Mouse (Mus musculus) cortical plate, adult 2 months (tissue): ENCODE measurements around the gene Zmym6. TPM values are rescaled to one million over a fixed set of nuclear protein-coding genes. Genes with fewer than 3 reads are reported as not detected.

Experiments
- H3K27ac ChIP-seq: fragments of 200-500 bp; 2 replicates; pipeline ENCODE4 v1.5.1; 2012; ENCODE audit warnings: low read length, control low read depth, inconsistent platforms; ENCODE audit not compliant: insufficient read depth
- H3K4me1 ChIP-seq: fragments of 200-500 bp; 2 replicates; pipeline ENCODE4 v1.6.1; 2011; ENCODE audit warnings: low read length; ENCODE audit not compliant: control insufficient read depth, insufficient read depth
- H3K4me3 ChIP-seq: fragments of 200-500 bp; 2 replicates; pipeline ENCODE4 v1.5.1; 2011; ENCODE audit warnings: mild to moderate bottlenecking, low read length, control low read depth; ENCODE audit not compliant: insufficient read depth
- CTCF ChIP-seq: fragments of 200-500 bp; IDR thresholded peaks from 2 replicates; pipeline ENCODE4 v1.5.1; 2011; ENCODE audit warnings: mild to moderate bottlenecking, control low read depth, low read length; ENCODE audit not compliant: insufficient read depth; ENCODE audit errors: extremely low read depth
- POLR2A ChIP-seq: fragments of 200-500 bp; IDR thresholded peaks from 2 replicates; pipeline ENCODE4 v1.6.1; 2011; ENCODE audit warnings: mild to moderate bottlenecking, low read length, control low read depth; ENCODE audit not compliant: insufficient read depth; ENCODE audit errors: extremely low read depth
- polyA plus RNA-seq: library from polyadenylated mRNA; depleted of rRNA; stranded (reverse); fragments of >200 nt; gene quantifications from 2 replicates; pipeline ENCODE4 v1.2.3, GENCODE M21; 2012; rRNA removed

Gene Zmym6
- polyA plus RNA-seq, 1 experiment = 40.3 TPM

DNA sequence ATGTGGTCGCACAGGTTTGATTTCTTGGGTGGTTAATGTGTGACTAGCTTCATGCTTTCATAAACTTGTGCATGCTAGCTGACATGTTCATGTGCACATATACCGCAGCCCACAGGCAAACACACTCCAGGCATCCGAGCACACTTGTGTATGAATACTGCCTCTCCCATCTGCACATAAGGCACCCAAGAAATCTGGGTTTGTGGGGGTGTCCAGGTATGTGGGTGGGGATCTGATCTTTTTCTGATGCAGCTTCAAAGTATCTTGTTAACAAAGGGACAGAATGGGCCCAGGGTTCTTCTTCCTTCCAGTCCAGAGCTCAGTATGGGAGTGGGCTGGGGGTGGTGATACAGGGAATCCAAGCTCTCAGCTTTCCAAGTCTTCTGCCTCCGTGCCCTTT is 95.4 kb downstream of the Zmym6 start:
- Histone ChIP-seq H3K4me1 (peaks cover 3% of the 10 kb centered on the region), H3K27ac (peak overlapping the region; percentile 87), H3K4me3 (peak overlapping the region; percentile 55)
- TF ChIP-seq CTCF = no peak
- 0 out of 2 replicates have a peak, but pooled peaks have one; percentile 34 for TF ChIP-seq POLR2A

GRCm38 (mm10) chr4:127173461-127173860 is 96.3 kb downstream of the Zmym6 start:
- Histone ChIP-seq H3K4me3 (peak overlapping the region; percentile 55), H3K4me1 (peaks cover 8% of the 10 kb centered on the region), H3K27ac (peak overlapping the region; percentile 55)
- no peak for TF ChIP-seq POLR2A
- no peak for TF ChIP-seq CTCF

Other genes with a start within 250 kb of the Zmym6 start
- gene Zmym4, start 109.2 kb upstream of the Zmym6 start, polyA plus RNA-seq = 22.2 and 22.4 TPM in 2 replicates
- 111 and 114 TPM in 2 replicates for gene Sfpq, start 56.1 kb upstream of the Zmym6 start, polyA plus RNA-seq
- gene Zmym1, start 16.2 kb upstream of the Zmym6 start, polyA plus RNA-seq = 7.7 and 9.0 TPM in 2 replicates
- 9.5 and 11.6 TPM in 2 replicates for gene Tmem35b, start 46.3 kb downstream of the Zmym6 start, polyA plus RNA-seq
- gene Dlgap3, start 91.8 kb downstream of the Zmym6 start, polyA plus RNA-seq = 222 and 224 TPM in 2 replicates
- 85.9 and 87.5 TPM in 2 replicates for gene Smim12, start 166.4 kb downstream of the Zmym6 start, polyA plus RNA-seq
- 8.5 and 9.9 TPM in 2 replicates for gene Gja4, start 236.7 kb downstream of the Zmym6 start, polyA plus RNA-seq